Mouse (Mus musculus) bone marrow macrophage, adult 2 months (primary cell): Measurements from ENCODE around the gene Tmem269.

Experiments used
- CTCF ChIP-seq: IDR thresholded peaks from 2 replicates; pipeline ENCODE4 v1.5.1; 2012; ENCODE audit warnings: low read depth, mild to moderate bottlenecking, low read length, moderate library complexity
- POLR2A ChIP-seq: IDR thresholded peaks from 2 replicates; pipeline ENCODE4 v1.6.1; 2012; ENCODE audit warnings: mild to moderate bottlenecking, low read depth, low read length, borderline replicate concordance

DNA sequence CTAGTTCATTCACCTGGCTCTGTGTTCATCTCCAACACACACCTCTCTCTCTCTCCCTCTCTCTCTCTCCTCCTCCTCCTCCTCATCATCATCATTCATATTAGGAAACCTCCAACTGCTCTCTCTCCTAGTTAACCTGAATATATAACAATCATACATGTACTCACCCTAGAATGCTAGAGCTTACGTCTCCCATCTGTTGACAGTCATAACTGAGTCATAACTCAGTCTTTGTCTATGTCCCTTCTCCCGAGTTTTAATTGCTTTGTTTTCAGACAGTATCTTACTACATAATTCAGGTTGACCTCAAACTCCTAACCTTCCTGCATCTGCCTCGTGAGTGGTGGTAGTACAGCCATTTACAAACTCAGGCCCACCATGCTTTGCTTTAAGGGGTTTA is 26.7 kb downstream of the Tmem269 start:
- TF ChIP-seq CTCF (no peak), POLR2A (no peak)
